Mouse (Mus musculus) megakaryocyte, embryonic 14.5 days (primary cell): ENCODE measurements around the gene Ntn1. TPM values are rescaled to one million over a fixed set of nuclear protein-coding genes. Genes with fewer than 3 reads are reported as not detected.

Experiments
- H3K27me3 ChIP-seq: replicated peaks from 2 replicates; pipeline ENCODE3; 2012; ENCODE audit warnings: inconsistent platforms
- H3K36me3 ChIP-seq: replicated peaks from 2 replicates; pipeline ENCODE3; 2012; ENCODE audit warnings: low read length, inconsistent platforms, mixed read lengths
- H3K4me1 ChIP-seq: 2 replicates; pipeline ENCODE4 v1.6.1; 2012; ENCODE audit warnings: inconsistent platforms
- H3K4me3 ChIP-seq: replicated peaks from 2 replicates; pipeline ENCODE3; 2012; ENCODE audit warnings: moderate library complexity, mild to moderate bottlenecking, inconsistent platforms
- H3K9me3 ChIP-seq: 2 replicates; pipeline ENCODE4 v1.6.1; 2012; ENCODE audit warnings: inconsistent platforms
- FLI1 ChIP-seq: IDR thresholded peaks from 2 replicates; pipeline ENCODE4 v1.6.1; 2012; ENCODE audit warnings: low read length, inconsistent platforms, mixed read lengths
- GATA1 ChIP-seq: IDR thresholded peaks from 3 replicates; pipeline ENCODE4 v1.6.1; 2012; ENCODE audit warnings: mixed read lengths, low read length, inconsistent platforms, borderline replicate concordance
- polyA plus RNA-seq: library from polyadenylated mRNA; stranded (reverse); fragments of >175 nt; gene quantifications from 2 replicates; pipeline ENCODE4 v1.2.3, GENCODE M21; 2012; ENCODE audit warnings: low replicate concordance; ENCODE audit not compliant: insufficient read depth

Gene Ntn1
- polyA plus RNA-seq, 1 experiment, result 0.19 TPM

- H3K36me3 ChIP-seq, result no peaks in the 10 kb centered on the region
- no peaks in the 10 kb centered on the region for H3K4me1 ChIP-seq
- H3K27me3 ChIP-seq, result peaks cover 61% of the 10 kb centered on the region
- no peak overlapping the region for H3K4me3 ChIP-seq
- H3K9me3 ChIP-seq, result no peaks in the 10 kb centered on the region
- TF ChIP-seq GATA1 (no peak), FLI1 (no peak)
Observed at GRCm38 (mm10) chr11:68280001-68280510, 120.6 kb downstream of the Ntn1 start.

- Histone ChIP-seq H3K4me1 (no peaks in the 10 kb centered on the region), H3K27me3 (peaks cover 71% of the 10 kb centered on the region), H3K36me3 (no peaks in the 10 kb centered on the region), H3K4me3 (no peak overlapping the region), H3K9me3 (no peaks in the 10 kb centered on the region)
- no peak for TF ChIP-seq GATA1
- TF ChIP-seq FLI1, result no peak
Observed at GRCm38 (mm10) chr11:68276945-68277344, 123.7 kb downstream of the Ntn1 start.

GRCm38 (mm10) chr11:68274331-68274811 lies 126.3 kb downstream of the Ntn1 start:
- TF ChIP-seq FLI1 (no peak), GATA1 (no peak)
- no peak overlapping the region for H3K4me3 ChIP-seq
- H3K4me1 ChIP-seq, result no peaks in the 10 kb centered on the region
- peaks cover 77% of the 10 kb centered on the region for H3K27me3 ChIP-seq
- H3K9me3 ChIP-seq, result no peaks in the 10 kb centered on the region
- H3K36me3 ChIP-seq, result no peaks in the 10 kb centered on the region

- Histone ChIP-seq H3K27me3 (peaks cover 74% of the 10 kb centered on the region), H3K4me3 (no peak overlapping the region), H3K4me1 (no peaks in the 10 kb centered on the region), H3K36me3 (no peaks in the 10 kb centered on the region), H3K9me3 (no peaks in the 10 kb centered on the region)
- TF ChIP-seq GATA1 (no peak), FLI1 (no peak)
Observed at GRCm38 (mm10) chr11:68273855-68274254, 126.8 kb downstream of the Ntn1 start.

- TF ChIP-seq FLI1 (no peak), GATA1 (no peak)
- no peaks in the 10 kb centered on the region for H3K9me3 ChIP-seq
- H3K4me1 ChIP-seq, result no peaks in the 10 kb centered on the region
- no peaks in the 10 kb centered on the region for H3K36me3 ChIP-seq
- no peak overlapping the region for H3K4me3 ChIP-seq
- H3K27me3 ChIP-seq, result peaks cover 59% of the 10 kb centered on the region
Observed at GRCm38 (mm10) chr11:68270730-68271467, 129.7 kb downstream of the Ntn1 start.

- H3K9me3 ChIP-seq, result no peaks in the 10 kb centered on the region
Observed at GRCm38 (mm10) chr11:68264276-68264675, 136.3 kb downstream of the Ntn1 start.

GRCm38 (mm10) chr11:68263100-68263499 lies 137.5 kb downstream of the Ntn1 start:
- Histone ChIP-seq H3K4me3 (no peak overlapping the region), H3K4me1 (peaks cover 9% of the 10 kb centered on the region; the same call in 1 of the 2 replicates), H3K9me3 (no peaks in the 10 kb centered on the region), H3K27me3 (peaks cover 71% of the 10 kb centered on the region), H3K36me3 (no peaks in the 10 kb centered on the region)
- TF ChIP-seq FLI1 (no peak), GATA1 (no peak)

More at GRCm38 (mm10) chr11:68264276-68264675, 136.3 kb downstream of the Ntn1 start:
- Histone ChIP-seq H3K27me3 (peaks cover 67% of the 10 kb centered on the region), H3K4me1 (peaks cover 9% of the 10 kb centered on the region; the same call in 1 of the 2 replicates), H3K36me3 (no peaks in the 10 kb centered on the region), H3K4me3 (no peak overlapping the region)
- TF ChIP-seq FLI1 (no peak), GATA1 (no peak)

GRCm38 (mm10) chr11:68261162-68261892 lies 139.3 kb downstream of the Ntn1 start:
- H3K9me3 ChIP-seq, result no peaks in the 10 kb centered on the region
- TF ChIP-seq FLI1, result no peak
- TF ChIP-seq GATA1, result no peak
- no peak overlapping the region for H3K4me3 ChIP-seq
- no peaks in the 10 kb centered on the region for H3K36me3 ChIP-seq
- H3K4me1 ChIP-seq, result peaks cover 9% of the 10 kb centered on the region; the same call in 1 of the 2 replicates
- H3K27me3 ChIP-seq, result peaks cover 78% of the 10 kb centered on the region

- no peaks in the 10 kb centered on the region for H3K9me3 ChIP-seq
- TF ChIP-seq FLI1, result no peak
- no peak for TF ChIP-seq GATA1
- H3K27me3 ChIP-seq, result peaks cover 75% of the 10 kb centered on the region
- H3K4me3 ChIP-seq, result no peak overlapping the region
- peaks cover 9% of the 10 kb centered on the region; the same call in 1 of the 2 replicates for H3K4me1 ChIP-seq
- H3K36me3 ChIP-seq, result no peaks in the 10 kb centered on the region
Observed at GRCm38 (mm10) chr11:68260399-68260798, 140.2 kb downstream of the Ntn1 start.

- Histone ChIP-seq H3K27me3 (peaks cover 65% of the 10 kb centered on the region), H3K4me3 (no peak overlapping the region), H3K36me3 (no peaks in the 10 kb centered on the region), H3K9me3 (peaks cover 5% of the 10 kb centered on the region; the same call in 1 of the 2 replicates), H3K4me1 (peaks cover 9% of the 10 kb centered on the region; the same call in 1 of the 2 replicates)
- TF ChIP-seq FLI1 (no peak), GATA1 (no peak)
Observed at GRCm38 (mm10) chr11:68258498-68258897, 142.1 kb downstream of the Ntn1 start.
